Mouse (Mus musculus): ENCODE data around the gene Dnah2. TPM values are rescaled to one million over a fixed set of nuclear protein-coding genes. Genes with fewer than 3 reads are reported as not detected.

The Dnah2 gene
- polyA plus RNA-seq, 1 experiment: 1.4 TPM

- H3K4me3 ChIP-seq (replicated peaks; ENCODE audit: control insufficient read depth, low read depth, low read length): no peak overlapping the region
- H3K27ac ChIP-seq (ENCODE audit: control insufficient read depth, insufficient read depth, low read depth, low read length, poor library complexity): no peak overlapping the region
- peaks cover 1% of the 10 kb centered on the region; the same call in 1 of the 2 replicates for H3K4me1 ChIP-seq (ENCODE audit: control insufficient read depth, insufficient read depth, low read length)
- WGBS: 23% methylated on average over 2 of the region's 2 CpGs
- no peak for TF ChIP-seq CTCF (IDR thresholded peaks at IDR 0.05; ENCODE audit: control insufficient read depth, insufficient read depth, low read length)
- no peak for TF ChIP-seq POLR2A (IDR thresholded peaks at IDR 0.05; ENCODE audit: borderline replicate concordance, control insufficient read depth, low read depth, low read length)
Observed at GRCm38 (mm10) chr11:69487474-69487873, 61.4 kb downstream of the Dnah2 start.

- WGBS: 85% methylated on average over 8 of the region's 8 CpGs
- no peak for TF ChIP-seq CTCF (IDR thresholded peaks at IDR 0.05; ENCODE audit: control insufficient read depth, insufficient read depth, low read length)
- no peak for TF ChIP-seq POLR2A (IDR thresholded peaks at IDR 0.05; ENCODE audit: borderline replicate concordance, control insufficient read depth, low read depth, low read length)
- H3K4me1 ChIP-seq (ENCODE audit: control insufficient read depth, insufficient read depth, low read length): no peaks in the 10 kb centered on the region
- no peak overlapping the region for H3K27ac ChIP-seq (ENCODE audit: control insufficient read depth, insufficient read depth, low read depth, low read length, poor library complexity)
- H3K4me3 ChIP-seq (replicated peaks; ENCODE audit: control insufficient read depth, low read depth, low read length): no peak overlapping the region
Observed at GRCm38 (mm10) chr11:69477645-69478044, 71.3 kb downstream of the Dnah2 start.

- Histone ChIP-seq H3K4me3 (replicated peaks; ENCODE audit: control insufficient read depth, low read depth, low read length) (no peak overlapping the region), H3K4me1 (ENCODE audit: control insufficient read depth, insufficient read depth, low read length) (no peaks in the 10 kb centered on the region), H3K27ac (ENCODE audit: control insufficient read depth, insufficient read depth, low read depth, low read length, poor library complexity) (no peak overlapping the region)
- TF ChIP-seq CTCF (IDR thresholded peaks at IDR 0.05; ENCODE audit: control insufficient read depth, insufficient read depth, low read length) (no peak), POLR2A (IDR thresholded peaks at IDR 0.05; ENCODE audit: borderline replicate concordance, control insufficient read depth, low read depth, low read length) (no peak)
- 75% methylated on average over 10 of the region's 10 CpGs for WGBS
Observed at GRCm38 (mm10) chr11:69476802-69477201, 72.1 kb downstream of the Dnah2 start.

- no peak for TF ChIP-seq POLR2A (IDR thresholded peaks at IDR 0.05; ENCODE audit: borderline replicate concordance, control insufficient read depth, low read depth, low read length)
- TF ChIP-seq CTCF (IDR thresholded peaks at IDR 0.05; ENCODE audit: control insufficient read depth, insufficient read depth, low read length): no peak
- H3K27ac ChIP-seq (ENCODE audit: control insufficient read depth, insufficient read depth, low read depth, low read length, poor library complexity): no peak overlapping the region
- no peak overlapping the region for H3K4me3 ChIP-seq (replicated peaks; ENCODE audit: control insufficient read depth, low read depth, low read length)
- no peaks in the 10 kb centered on the region for H3K4me1 ChIP-seq (ENCODE audit: control insufficient read depth, insufficient read depth, low read length)
- WGBS: 25% methylated on average over 5 of the region's 5 CpGs
Observed at GRCm38 (mm10) chr11:69474737-69475136, 74.2 kb downstream of the Dnah2 start.

GRCm38 (mm10) chr11:69472687-69473086 is 76.2 kb downstream of the Dnah2 start:
- Histone ChIP-seq H3K4me1 (ENCODE audit: control insufficient read depth, insufficient read depth, low read length) (no peaks in the 10 kb centered on the region), H3K4me3 (replicated peaks; ENCODE audit: control insufficient read depth, low read depth, low read length) (no peak overlapping the region), H3K27ac (ENCODE audit: control insufficient read depth, insufficient read depth, low read depth, low read length, poor library complexity) (no peak overlapping the region)
- TF ChIP-seq CTCF (IDR thresholded peaks at IDR 0.05; ENCODE audit: control insufficient read depth, insufficient read depth, low read length): no peak
- no peak for TF ChIP-seq POLR2A (IDR thresholded peaks at IDR 0.05; ENCODE audit: borderline replicate concordance, control insufficient read depth, low read depth, low read length)
- 70% methylated on average over 5 of the region's 5 CpGs for WGBS

GRCm38 (mm10) chr11:69471491-69471890 is 77.4 kb downstream of the Dnah2 start:
- TF ChIP-seq POLR2A (IDR thresholded peaks at IDR 0.05; ENCODE audit: borderline replicate concordance, control insufficient read depth, low read depth, low read length): no peak
- TF ChIP-seq CTCF (IDR thresholded peaks at IDR 0.05; ENCODE audit: control insufficient read depth, insufficient read depth, low read length): no peak
- Histone ChIP-seq H3K27ac (ENCODE audit: control insufficient read depth, insufficient read depth, low read depth, low read length, poor library complexity) (no peak overlapping the region), H3K4me3 (replicated peaks; ENCODE audit: control insufficient read depth, low read depth, low read length) (no peak overlapping the region), H3K4me1 (ENCODE audit: control insufficient read depth, insufficient read depth, low read length) (no peaks in the 10 kb centered on the region)
- 42% methylated on average over 8 of the region's 8 CpGs for WGBS

- no peaks in the 10 kb centered on the region for H3K4me1 ChIP-seq (ENCODE audit: control insufficient read depth, insufficient read depth, low read length)
- H3K4me3 ChIP-seq (replicated peaks; ENCODE audit: control insufficient read depth, low read depth, low read length): no peak overlapping the region
- WGBS: 84% methylated on average over 9 of the region's 9 CpGs
- TF ChIP-seq CTCF (IDR thresholded peaks at IDR 0.05; ENCODE audit: control insufficient read depth, insufficient read depth, low read length) (no peak), POLR2A (IDR thresholded peaks at IDR 0.05; ENCODE audit: borderline replicate concordance, control insufficient read depth, low read depth, low read length) (no peak)
- H3K27ac ChIP-seq (ENCODE audit: control insufficient read depth, insufficient read depth, low read depth, low read length, poor library complexity): no peak overlapping the region
Observed at GRCm38 (mm10) chr11:69469301-69469700, 79.6 kb downstream of the Dnah2 start.

- no peak overlapping the region for H3K27ac ChIP-seq (ENCODE audit: control insufficient read depth, insufficient read depth, low read depth, low read length, poor library complexity)
- TF ChIP-seq POLR2A (IDR thresholded peaks at IDR 0.05; ENCODE audit: borderline replicate concordance, control insufficient read depth, low read depth, low read length) (no peak), CTCF (IDR thresholded peaks at IDR 0.05; ENCODE audit: control insufficient read depth, insufficient read depth, low read length) (no peak)
- WGBS: 88% methylated on average over 7 of the region's 7 CpGs
- H3K4me3 ChIP-seq (replicated peaks; ENCODE audit: control insufficient read depth, low read depth, low read length): no peak overlapping the region
- H3K4me1 ChIP-seq (ENCODE audit: control insufficient read depth, insufficient read depth, low read length): no peaks in the 10 kb centered on the region
Observed at GRCm38 (mm10) chr11:69463996-69464395, 84.9 kb downstream of the Dnah2 start.

GRCm38 (mm10) chr11:69461568-69461967 is 87.3 kb downstream of the Dnah2 start:
- TF ChIP-seq POLR2A (IDR thresholded peaks at IDR 0.05; ENCODE audit: borderline replicate concordance, control insufficient read depth, low read depth, low read length): no peak
- no peak for TF ChIP-seq CTCF (IDR thresholded peaks at IDR 0.05; ENCODE audit: control insufficient read depth, insufficient read depth, low read length)
- WGBS: 66% methylated on average over 5 of the region's 5 CpGs
- H3K4me3 ChIP-seq (replicated peaks; ENCODE audit: control insufficient read depth, low read depth, low read length): no peak overlapping the region
- H3K27ac ChIP-seq (ENCODE audit: control insufficient read depth, insufficient read depth, low read depth, low read length, poor library complexity): no peak overlapping the region
- no peaks in the 10 kb centered on the region for H3K4me1 ChIP-seq (ENCODE audit: control insufficient read depth, insufficient read depth, low read length)
